Mouse (Mus musculus) liver, embryonic 16.5 days (tissue): Measurements from ENCODE around the gene Ccdc73. TPM values are rescaled to one million over a fixed set of nuclear protein-coding genes. Genes with fewer than 3 reads are reported as not detected.
A peak's percentile ranks its signal among the peaks of the same experiment; 100 is the strongest.
"Not testable (repeated sequence)": the region's sequence is repeated elsewhere in the genome, so short reads cannot be mapped to it uniquely, and the experiment has no call there.

Experiments used
- ATAC-seq: fragments of 200-750 bp; cut with Nextera tagmentation; 2 replicates; pipeline ENCODE4 v1.8.0; 2017; ENCODE audit warnings: low read depth, mild to moderate bottlenecking, moderate number of reproducible peaks, moderate library complexity
- H3K27ac ChIP-seq: fragments of 300-500 bp; sonication (generic); 2 replicates; pipeline ENCODE4 v1.5.1; 2014; ENCODE audit warnings: mild to moderate bottlenecking, low read length
- H3K27me3 ChIP-seq: fragments of 300-500 bp; sonication (generic); 2 replicates; pipeline ENCODE4 v1.6.1; 2014; ENCODE audit warnings: low read depth, low read length, mixed read lengths; ENCODE audit not compliant: control insufficient read depth, insufficient read depth
- H3K36me3 ChIP-seq: fragments of 300-500 bp; sonication (generic); 2 replicates; pipeline ENCODE4 v1.6.1; 2014; ENCODE audit warnings: mild to moderate bottlenecking; ENCODE audit not compliant: control insufficient read depth, insufficient read depth
- H3K4me1 ChIP-seq: fragments of 300-500 bp; sonication (generic); 2 replicates; pipeline ENCODE4 v1.6.1; 2014; ENCODE audit warnings: low read depth, low read length, mixed read lengths; ENCODE audit not compliant: control insufficient read depth
- H3K4me2 ChIP-seq: fragments of 300-500 bp; sonication (generic); 2 replicates; pipeline ENCODE4 v1.6.1; 2014; ENCODE audit warnings: low read depth, low read length, mixed read lengths
- H3K4me3 ChIP-seq: fragments of 300-500 bp; sonication (generic); 2 replicates; pipeline ENCODE4 v1.5.1; 2014; ENCODE audit warnings: low read depth, mild to moderate bottlenecking, low read length
- H3K9ac ChIP-seq: fragments of 300-500 bp; sonication (generic); 2 replicates; pipeline ENCODE4 v1.6.1; 2014; ENCODE audit warnings: low read depth, low read length
- H3K9me3 ChIP-seq: fragments of 300-500 bp; sonication (generic); replicated peaks from 2 replicates; pipeline ENCODE4 v1.6.1; 2016; ENCODE audit warnings: low read length; ENCODE audit not compliant: control insufficient read depth
- WGBS: fragments of 180-500 bp; shearing (Covaris S2); extraction: QIAGEN DNeasy Blood & Tissue Kit; methylation state at CpG from one replicate; pipeline ENCODE4 v1.1.7; 2014; ENCODE audit not compliant: insufficient replicate concordance; 5-methylcytosine and 5-hydroxymethylcytosine counted together
- polyA plus RNA-seq: library from polyadenylated mRNA; unstranded; fragments of >200 nt; fragmentation: Nextera tagmentation; extraction: Ambion mirVana; gene quantifications from 2 replicates; pipeline ENCODE4 v1.2.1, GENCODE M21; 2015

The Ccdc73 gene
- polyA plus RNA-seq, result 2.1 and 3.1 TPM in 2 replicates

DNA sequence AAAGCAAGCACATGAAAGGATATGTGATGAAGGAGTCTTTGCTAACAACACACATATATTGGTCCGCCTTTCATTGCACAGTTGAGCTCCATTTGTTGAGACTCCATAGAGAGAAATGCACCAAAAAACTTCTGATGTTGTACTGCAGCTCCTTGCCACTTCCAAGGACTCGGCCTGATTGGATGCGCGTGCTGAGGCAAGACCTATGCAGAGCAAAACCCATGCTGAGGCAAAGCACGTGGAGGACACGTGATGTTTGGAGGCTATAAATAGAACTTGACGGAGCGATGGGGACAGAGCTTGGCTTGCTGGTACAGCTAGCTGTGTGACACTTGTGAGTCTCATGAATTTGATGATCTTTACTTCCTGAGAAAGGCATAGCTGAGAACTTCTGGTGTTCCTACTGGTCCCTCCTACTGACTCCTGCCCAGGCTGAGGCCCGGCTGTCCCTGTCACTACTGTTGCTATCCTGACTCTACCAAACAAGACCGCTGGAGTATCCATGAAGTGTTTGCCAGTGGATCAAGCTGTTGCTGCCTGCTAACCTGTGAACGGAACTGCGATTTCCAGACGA is at the start of gene Ccdc73:
TSS of gene Ccdc73 (plus strand) at position 524 of the 574 bp plus-strand sequence.
- no peaks in the 10 kb centered on the region for H3K9me3 ChIP-seq
- ATAC-seq, result no peak
- no peak within 1 kb of the TSS for H3K27ac ChIP-seq
- no peak within 1 kb of the TSS for H3K4me3 ChIP-seq
- no peaks in the 10 kb centered on the region for H3K27me3 ChIP-seq
- H3K36me3 ChIP-seq, result no peaks in the 10 kb centered on the region
- no peak within 1 kb of the TSS for H3K4me2 ChIP-seq
- no peaks in the 10 kb centered on the region for H3K4me1 ChIP-seq
- 72% methylated on average over 13 of the region's 13 CpGs for WGBS
- H3K9ac ChIP-seq, result no peak within 1 kb of the TSS

DNA sequence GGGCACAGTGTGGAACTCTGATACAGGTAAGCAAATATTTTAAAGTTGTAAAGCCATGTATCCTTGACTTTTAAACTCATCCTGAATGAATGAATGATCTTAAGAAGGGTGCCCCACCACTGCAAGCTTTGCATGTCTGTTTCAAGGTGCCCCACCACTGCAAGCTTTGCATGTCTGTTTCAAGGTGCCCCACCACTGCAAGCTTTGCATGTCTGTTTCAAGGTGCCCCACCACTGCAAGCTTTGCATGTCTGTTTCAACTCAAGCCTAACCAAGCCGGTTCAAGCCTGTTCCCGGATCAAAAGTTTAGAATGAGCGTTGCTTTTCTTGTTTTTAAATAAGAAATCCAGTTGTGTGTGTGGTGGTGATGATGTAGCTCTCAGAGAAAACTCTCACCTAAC is 48.8 kb upstream of the Ccdc73 start:
- 69% methylated on average over 3 of the region's 3 CpGs for WGBS
- not testable (repeated sequence) for ATAC-seq, H3K9me3 ChIP-seq, H3K9ac ChIP-seq, H3K27ac ChIP-seq, H3K4me3 ChIP-seq, H3K4me2 ChIP-seq, H3K36me3 ChIP-seq, H3K27me3 ChIP-seq
- H3K4me1 ChIP-seq, result peaks cover 18% of the 10 kb centered on the region

DNA sequence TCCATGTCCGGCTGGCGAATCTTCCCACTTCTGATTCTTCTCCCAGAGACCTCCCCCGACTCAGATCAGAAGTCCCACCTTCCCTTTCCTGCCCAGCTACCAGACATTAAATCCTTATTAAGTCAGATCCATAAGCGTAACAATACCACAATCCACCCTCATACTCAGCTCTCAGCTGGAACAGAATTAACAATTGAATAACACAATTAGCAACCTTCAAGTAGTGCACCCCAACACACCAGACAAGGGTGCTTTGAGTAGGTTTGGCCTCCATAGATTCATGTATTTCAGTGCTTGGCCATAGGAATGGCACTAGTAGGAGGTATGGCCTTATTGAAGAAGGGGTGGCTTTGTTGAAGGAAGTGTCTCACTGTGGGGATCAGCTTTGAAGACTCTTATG is 41.4 kb upstream of the Ccdc73 start:
- Histone ChIP-seq H3K9ac (no peak overlapping the region), H3K4me1 (no peaks in the 10 kb centered on the region), H3K4me2 (no peak overlapping the region), H3K9me3 (no peaks in the 10 kb centered on the region), H3K36me3 (no peaks in the 10 kb centered on the region), H3K27ac (no peak overlapping the region), H3K27me3 (no peaks in the 10 kb centered on the region), H3K4me3 (no peak overlapping the region)
- no peak for ATAC-seq
- 69% methylated on average over 4 of the region's 4 CpGs for WGBS

DNA sequence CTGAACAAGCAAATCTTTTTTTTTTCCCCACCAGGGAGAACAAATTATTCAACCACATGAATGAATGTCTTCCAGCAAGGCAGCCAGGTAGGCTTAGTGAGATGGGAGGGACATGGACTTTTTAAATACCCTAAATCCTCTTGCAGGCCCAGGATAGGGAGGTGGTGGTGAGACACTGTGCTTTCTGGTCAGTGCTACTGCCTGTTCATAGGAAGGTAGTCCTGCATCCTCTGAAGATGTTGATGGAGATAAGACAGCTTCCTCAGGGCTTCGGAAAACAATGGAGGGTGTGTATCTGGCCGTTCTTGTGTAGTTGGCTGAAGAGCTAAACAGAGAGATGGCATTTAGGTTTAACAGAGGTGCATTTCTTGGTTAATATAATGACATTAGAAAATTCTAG is 35.1 kb upstream of the Ccdc73 start:
- Histone ChIP-seq H3K36me3 (no peaks in the 10 kb centered on the region), H3K9ac (no peak overlapping the region), H3K9me3 (no peaks in the 10 kb centered on the region), H3K4me2 (no peak overlapping the region), H3K27me3 (no peaks in the 10 kb centered on the region), H3K27ac (no peak overlapping the region), H3K4me1 (no peaks in the 10 kb centered on the region), H3K4me3 (no peak overlapping the region)
- 62% methylated on average over 2 of the region's 2 CpGs for WGBS
- ATAC-seq, result no peak

DNA sequence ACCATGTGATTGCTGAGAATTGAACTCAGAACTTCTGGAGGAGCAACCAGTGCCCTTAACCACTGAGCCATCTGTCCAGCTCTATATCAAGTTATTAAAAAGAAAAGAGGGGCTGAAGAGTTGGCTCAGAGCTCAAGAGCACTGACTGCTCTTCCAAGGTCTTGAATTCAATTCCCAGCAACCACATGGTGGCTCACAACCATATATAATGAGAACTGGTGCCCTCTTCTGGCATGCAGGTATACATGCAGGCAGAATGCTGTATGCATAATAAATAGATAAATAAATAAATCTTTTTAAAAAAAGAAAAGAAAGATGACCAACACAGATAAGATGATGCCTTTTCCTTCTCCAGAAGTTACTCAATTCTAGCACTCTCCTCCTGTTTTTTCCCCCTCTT is 26.6 kb upstream of the Ccdc73 start:
- no peak overlapping the region for H3K4me3 ChIP-seq

DNA sequence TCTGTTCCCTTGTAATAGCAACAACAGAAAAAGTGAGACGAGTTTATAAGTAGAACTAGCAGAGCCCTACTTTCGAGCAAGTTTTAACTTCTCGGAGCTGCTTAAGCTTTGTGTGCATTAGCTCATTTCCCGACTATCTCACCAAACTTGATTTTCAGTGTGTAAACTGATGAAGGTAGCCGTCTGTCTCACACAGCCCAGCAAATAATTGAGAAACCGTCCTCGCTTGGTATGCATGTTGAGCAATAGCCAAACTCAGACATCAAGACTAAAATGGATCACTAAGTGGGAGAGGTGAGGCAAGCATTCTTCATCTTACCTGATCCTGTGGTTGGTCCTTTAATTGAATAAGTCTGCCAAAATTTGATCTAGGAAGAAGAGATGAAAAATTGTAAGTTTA is 25.9 kb upstream of the Ccdc73 start:
- no peak overlapping the region for H3K4me3 ChIP-seq
- ATAC-seq, result peak; percentile 73; the same call in 1 of the 2 replicates
- H3K4me2 ChIP-seq, result no peak overlapping the region
- no peaks in the 10 kb centered on the region for H3K36me3 ChIP-seq
- H3K27me3 ChIP-seq, result no peaks in the 10 kb centered on the region
- H3K27ac ChIP-seq, result no peak overlapping the region
- no peak overlapping the region for H3K9ac ChIP-seq
- H3K9me3 ChIP-seq, result no peaks in the 10 kb centered on the region
- no peaks in the 10 kb centered on the region for H3K4me1 ChIP-seq
- WGBS, result 51% methylated on average over 7 of the region's 7 CpGs

More for the DNA sequence above, 26.6 kb upstream of the Ccdc73 start:
- Histone ChIP-seq H3K27ac (no peak overlapping the region), H3K4me2 (no peak overlapping the region), H3K9me3 (no peaks in the 10 kb centered on the region), H3K4me1 (no peaks in the 10 kb centered on the region), H3K9ac (no peak overlapping the region), H3K36me3 (no peaks in the 10 kb centered on the region), H3K27me3 (no peaks in the 10 kb centered on the region)
- no peak for ATAC-seq

DNA sequence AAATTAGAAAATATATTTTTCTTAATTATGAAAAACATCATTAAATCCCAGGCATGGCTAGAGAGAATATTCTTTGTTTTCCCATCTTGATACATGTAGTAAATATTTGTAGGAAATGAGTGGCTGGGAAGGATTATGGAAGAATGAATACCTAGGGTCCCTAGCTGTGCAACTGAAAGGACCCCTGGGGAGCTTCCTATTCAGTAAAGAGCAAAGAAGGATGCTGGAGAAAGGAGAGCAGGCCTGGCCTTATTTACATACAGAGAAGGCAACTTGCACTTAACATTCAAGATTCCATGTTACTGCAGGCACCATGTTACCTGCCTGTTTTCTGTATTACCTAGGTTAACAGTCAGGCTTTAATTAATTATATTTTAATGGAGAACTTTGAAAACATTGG is 25.0 kb upstream of the Ccdc73 start:
- Histone ChIP-seq H3K27ac (no peak overlapping the region), H3K27me3 (no peaks in the 10 kb centered on the region), H3K9ac (no peak overlapping the region), H3K4me3 (no peak overlapping the region), H3K4me2 (no peak overlapping the region), H3K9me3 (no peaks in the 10 kb centered on the region), H3K4me1 (no peaks in the 10 kb centered on the region), H3K36me3 (no peaks in the 10 kb centered on the region)
- no peak for ATAC-seq

DNA sequence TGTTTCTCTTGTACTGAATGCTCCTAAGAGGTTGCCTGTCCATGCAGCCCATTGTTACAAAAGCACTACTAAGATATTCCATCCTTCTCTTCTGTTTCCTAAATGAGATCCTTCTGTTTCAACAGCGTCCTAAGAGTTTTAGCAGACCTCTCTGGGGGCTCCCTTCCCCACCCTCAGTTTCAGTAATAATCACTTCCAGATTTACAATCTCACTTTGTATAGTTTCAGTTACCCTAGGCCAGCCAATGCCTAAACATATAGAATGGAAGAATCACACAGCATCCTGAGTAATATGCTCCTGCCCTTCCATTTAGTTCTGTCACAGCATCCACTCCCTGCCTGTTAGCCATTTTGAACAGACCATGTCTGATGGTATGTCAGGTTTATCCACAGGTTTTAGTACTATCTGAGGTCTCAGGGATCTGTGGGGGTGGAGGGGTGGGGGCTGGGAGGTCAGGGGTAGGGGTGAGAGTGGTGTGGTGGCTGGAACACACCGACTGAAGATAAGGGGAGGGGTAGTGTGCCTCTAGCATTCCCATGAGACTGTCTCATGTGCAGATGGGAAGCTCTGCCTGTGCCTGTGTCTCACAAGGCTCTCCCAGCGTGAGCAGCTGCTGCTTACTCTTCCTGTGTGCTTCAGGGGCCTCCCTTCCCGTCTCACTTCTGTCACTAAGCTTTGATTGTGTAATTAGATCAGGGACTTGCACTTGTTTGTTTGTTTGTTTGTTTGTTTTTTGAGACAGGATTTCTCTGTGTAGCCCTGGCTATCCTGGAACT is 20.8 kb upstream of the Ccdc73 start:
- H3K4me2 ChIP-seq, result no peak overlapping the region
- no peak for ATAC-seq
- no peak overlapping the region for H3K9ac ChIP-seq
- H3K9me3 ChIP-seq, result no peaks in the 10 kb centered on the region
- H3K4me1 ChIP-seq, result no peaks in the 10 kb centered on the region; the same call in 1 of the 2 replicates
- H3K36me3 ChIP-seq, result no peaks in the 10 kb centered on the region
- peaks cover 11% of the 10 kb centered on the region for H3K27me3 ChIP-seq
- no peak overlapping the region for H3K4me3 ChIP-seq
- no peak overlapping the region for H3K27ac ChIP-seq
- 27% methylated on average over 4 of the region's 4 CpGs for WGBS

DNA sequence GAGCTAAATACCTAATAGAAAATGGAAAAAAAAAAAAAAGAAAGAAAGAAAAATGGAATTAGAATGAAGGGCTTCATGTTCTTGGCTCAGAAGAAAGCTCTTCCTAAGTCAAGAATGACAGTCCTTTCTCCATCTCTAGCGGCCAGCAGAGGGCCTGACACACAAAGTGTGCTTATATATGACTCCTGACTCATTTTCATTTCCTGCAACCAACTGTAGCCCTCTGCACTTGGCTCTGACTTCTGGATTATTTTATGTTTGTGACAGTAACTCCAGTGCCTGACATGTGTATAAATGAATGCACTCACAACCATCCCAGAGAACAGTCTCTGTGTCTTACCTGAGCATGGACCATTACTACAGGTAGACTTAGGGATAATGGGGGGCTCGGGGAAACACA is 20.0 kb upstream of the Ccdc73 start:
- no peak overlapping the region for H3K4me3 ChIP-seq
- no peak overlapping the region for H3K9ac ChIP-seq
- no peaks in the 10 kb centered on the region for H3K36me3 ChIP-seq
- H3K9me3 ChIP-seq, result no peaks in the 10 kb centered on the region
- ATAC-seq, result no peak
- no peaks in the 10 kb centered on the region; the same call in 1 of the 2 replicates for H3K4me1 ChIP-seq
- H3K27ac ChIP-seq, result no peak overlapping the region
- WGBS, result 36% methylated on average over 2 of the region's 2 CpGs
- no peak overlapping the region for H3K4me2 ChIP-seq
- peaks cover 11% of the 10 kb centered on the region for H3K27me3 ChIP-seq
